Mouse (Mus musculus) stomach, postnatal 0 days (tissue): ENCODE results near the gene 5730455P16Rik. TPM values are rescaled to one million over a fixed set of nuclear protein-coding genes. Genes with fewer than 3 reads are reported as not detected.

Source experiments
- ATAC-seq: fragments of 200-750 bp; cut with Nextera tagmentation; 2 replicates; pipeline ENCODE4 v1.8.0; 2017; ENCODE audit not compliant: low FRiP score, low TSS enrichment
- DNase-seq: peaks from one replicate; pipeline ENCODE4 v3.0.0-alpha.2; 2016; ENCODE audit warnings: low spot score
- H3K27ac ChIP-seq: fragments of 300-500 bp; sonication (generic); replicated peaks from 2 replicates; pipeline ENCODE4 v1.5.1; 2014; ENCODE audit warnings: mild to moderate bottlenecking, control low read depth
- H3K27me3 ChIP-seq: fragments of 300-500 bp; sonication (generic); 2 replicates; pipeline ENCODE4 v1.6.1; 2014; ENCODE audit warnings: low read length; ENCODE audit not compliant: control insufficient read depth, insufficient read depth
- H3K36me3 ChIP-seq: fragments of 300-500 bp; sonication (generic); 2 replicates; pipeline ENCODE4 v1.6.1; 2014; ENCODE audit warnings: low read length, mixed read lengths; ENCODE audit not compliant: control insufficient read depth, insufficient read depth
- H3K4me1 ChIP-seq: fragments of 300-500 bp; sonication (generic); replicated peaks from 2 replicates; pipeline ENCODE4 v1.6.1; 2014; ENCODE audit warnings: antibody characterized with exemption; ENCODE audit not compliant: control insufficient read depth, insufficient read depth
- H3K4me2 ChIP-seq: fragments of 300-500 bp; sonication (generic); replicated peaks from 2 replicates; pipeline ENCODE4 v1.6.1; 2014; ENCODE audit warnings: low read depth, mild to moderate bottlenecking, control low read depth, moderate library complexity
- H3K4me3 ChIP-seq: fragments of 300-500 bp; sonication (generic); 2 replicates; pipeline ENCODE4 v1.5.1; 2014; ENCODE audit warnings: low read depth, low read length, control low read depth
- H3K9ac ChIP-seq: fragments of 300-500 bp; sonication (generic); 2 replicates; pipeline ENCODE4 v1.6.1; 2014; ENCODE audit warnings: mild to moderate bottlenecking, low read length, control low read depth, mixed read lengths
- H3K9me3 ChIP-seq: fragments of 300-500 bp; sonication (generic); 2 replicates; pipeline ENCODE4 v1.6.1; 2016; ENCODE audit warnings: low read length; ENCODE audit not compliant: control insufficient read depth
- CTCF ChIP-seq: IDR thresholded peaks from 2 replicates; pipeline ENCODE4 v1.5.1; 2016; ENCODE audit warnings: antibody characterized with exemption, low read depth, mild to moderate bottlenecking, moderate library complexity
- EP300 ChIP-seq: optimal IDR thresholded peaks from 2 replicates; pipeline ENCODE3; 2016; ENCODE audit warnings: antibody characterized with exemption
- WGBS: fragments of 180-500 bp; shearing (Covaris S2); extraction: QIAGEN DNeasy Blood & Tissue Kit; methylation state at CpG from one replicate; pipeline ENCODE4 v1.1.7; 2014; 5-methylcytosine and 5-hydroxymethylcytosine counted together
- polyA plus RNA-seq: library from polyadenylated mRNA; unstranded; fragments of >200 nt; fragmentation: Nextera tagmentation; extraction: Ambion mirVana; gene quantifications from 2 replicates; pipeline ENCODE4 v1.2.1, GENCODE M21; 2015

5730455P16Rik gene
- polyA plus RNA-seq, 1 experiment from 2014 or later: 12.0 TPM

DNA sequence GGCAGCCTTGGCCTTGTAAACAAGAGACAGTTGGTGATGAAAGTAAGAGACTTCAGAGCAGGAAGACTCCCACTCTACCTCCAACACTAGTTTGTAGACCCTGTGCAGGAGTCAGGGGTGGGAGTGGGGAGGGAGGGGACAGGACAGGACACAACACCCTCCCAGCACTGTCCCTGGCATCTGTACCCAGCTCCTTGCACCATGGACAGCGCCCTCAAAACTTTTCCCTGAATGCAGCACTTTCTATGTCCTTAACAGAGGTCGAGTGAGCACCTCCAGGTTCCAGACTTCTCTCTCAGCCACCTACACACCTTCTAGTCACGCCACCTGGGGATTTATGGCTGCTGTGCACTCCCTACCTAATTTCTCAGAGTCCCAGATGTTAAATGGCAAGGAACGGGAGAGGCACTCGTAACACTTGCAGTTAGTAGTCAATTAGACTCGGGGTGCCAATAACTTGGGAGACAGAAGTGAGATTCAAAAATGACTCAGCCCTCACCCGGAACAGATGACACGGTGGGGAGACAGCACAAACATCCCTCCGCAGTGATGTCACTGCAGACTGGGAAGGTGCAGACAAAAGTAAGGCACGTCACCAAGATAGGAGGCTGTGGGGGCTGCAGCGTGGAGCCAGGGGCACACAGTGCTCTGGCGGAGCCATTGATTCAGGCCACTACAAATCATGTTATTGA, 45.0 kb downstream of the 5730455P16Rik start:
- Histone ChIP-seq H3K4me2 (no peak overlapping the region), H3K27ac (no peak overlapping the region), H3K4me3 (no peak overlapping the region), H3K27me3 (no peaks in the 10 kb centered on the region), H3K36me3 (no peaks in the 10 kb centered on the region), H3K9ac (no peak overlapping the region), H3K9me3 (no peaks in the 10 kb centered on the region), H3K4me1 (no peaks in the 10 kb centered on the region)
- ATAC-seq (no peak), DNase-seq (no peak)
- WGBS: 63% methylated on average over 12 of the region's 12 CpGs
- TF ChIP-seq CTCF (no peak), EP300 (no peak)

DNA sequence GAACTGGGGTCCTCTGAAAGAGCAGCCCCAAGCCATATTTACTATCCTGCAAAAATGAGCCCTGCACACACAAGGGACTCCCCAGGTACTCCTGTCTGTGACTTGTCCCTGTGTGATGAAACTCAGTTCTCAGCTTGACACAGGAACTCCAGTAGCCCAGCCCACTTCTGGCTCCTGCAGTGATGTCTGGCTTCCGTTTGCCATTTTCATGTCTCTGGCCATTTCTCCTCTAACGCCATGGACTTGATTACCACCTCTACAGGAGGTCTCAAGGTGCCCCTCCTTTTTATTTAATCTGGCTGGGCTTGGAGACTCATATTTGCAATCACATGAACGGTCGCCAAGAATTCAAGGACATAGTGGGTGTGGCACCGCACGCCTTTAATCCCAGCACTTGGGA, 53.2 kb downstream of the 5730455P16Rik start:
- no peak for ATAC-seq
- H3K9me3 ChIP-seq: no peaks in the 10 kb centered on the region
- no peak overlapping the region for H3K4me3 ChIP-seq
- H3K9ac ChIP-seq: no peak overlapping the region
- no peaks in the 10 kb centered on the region for H3K27me3 ChIP-seq
- H3K27ac ChIP-seq: no peak overlapping the region
- no peaks in the 10 kb centered on the region for H3K36me3 ChIP-seq
- no peaks in the 10 kb centered on the region for H3K4me1 ChIP-seq
- H3K4me2 ChIP-seq: no peak overlapping the region
- 84% methylated on average over 6 of the region's 6 CpGs for WGBS
- no peak for DNase-seq
- TF ChIP-seq CTCF: no peak
- TF ChIP-seq EP300: no peak

DNA sequence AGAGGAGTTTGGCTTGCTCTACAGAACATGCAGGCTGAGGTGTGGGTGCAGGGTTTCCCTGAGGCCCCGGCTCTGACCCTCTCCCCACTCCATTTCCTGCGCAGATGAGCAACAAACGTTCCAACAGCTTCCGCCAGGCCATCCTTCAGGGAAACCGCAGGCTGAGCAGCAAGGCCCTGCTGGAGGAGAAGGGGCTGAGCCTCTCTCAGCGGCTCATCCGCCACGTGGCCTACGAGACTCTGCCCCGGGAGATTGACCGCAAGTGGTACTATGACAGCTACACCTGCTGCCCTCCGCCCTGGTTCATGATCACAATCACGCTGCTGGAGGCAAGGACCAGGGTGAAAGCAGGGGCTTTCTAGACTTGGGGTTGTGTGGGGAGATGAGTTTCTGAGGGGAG, 54.6 kb downstream of the 5730455P16Rik start:
- no peak overlapping the region for H3K27ac ChIP-seq
- no peak for TF ChIP-seq EP300
- no peak for TF ChIP-seq CTCF
- H3K4me1 ChIP-seq: no peaks in the 10 kb centered on the region
- H3K27me3 ChIP-seq: no peaks in the 10 kb centered on the region
- no peak overlapping the region for H3K4me2 ChIP-seq
- H3K9me3 ChIP-seq: no peaks in the 10 kb centered on the region
- 49% methylated on average over 13 of the region's 13 CpGs for WGBS
- H3K9ac ChIP-seq: no peak overlapping the region
- DNase-seq (no peak), ATAC-seq (no peak)
- H3K4me3 ChIP-seq: no peak overlapping the region
- H3K36me3 ChIP-seq: no peaks in the 10 kb centered on the region

DNA sequence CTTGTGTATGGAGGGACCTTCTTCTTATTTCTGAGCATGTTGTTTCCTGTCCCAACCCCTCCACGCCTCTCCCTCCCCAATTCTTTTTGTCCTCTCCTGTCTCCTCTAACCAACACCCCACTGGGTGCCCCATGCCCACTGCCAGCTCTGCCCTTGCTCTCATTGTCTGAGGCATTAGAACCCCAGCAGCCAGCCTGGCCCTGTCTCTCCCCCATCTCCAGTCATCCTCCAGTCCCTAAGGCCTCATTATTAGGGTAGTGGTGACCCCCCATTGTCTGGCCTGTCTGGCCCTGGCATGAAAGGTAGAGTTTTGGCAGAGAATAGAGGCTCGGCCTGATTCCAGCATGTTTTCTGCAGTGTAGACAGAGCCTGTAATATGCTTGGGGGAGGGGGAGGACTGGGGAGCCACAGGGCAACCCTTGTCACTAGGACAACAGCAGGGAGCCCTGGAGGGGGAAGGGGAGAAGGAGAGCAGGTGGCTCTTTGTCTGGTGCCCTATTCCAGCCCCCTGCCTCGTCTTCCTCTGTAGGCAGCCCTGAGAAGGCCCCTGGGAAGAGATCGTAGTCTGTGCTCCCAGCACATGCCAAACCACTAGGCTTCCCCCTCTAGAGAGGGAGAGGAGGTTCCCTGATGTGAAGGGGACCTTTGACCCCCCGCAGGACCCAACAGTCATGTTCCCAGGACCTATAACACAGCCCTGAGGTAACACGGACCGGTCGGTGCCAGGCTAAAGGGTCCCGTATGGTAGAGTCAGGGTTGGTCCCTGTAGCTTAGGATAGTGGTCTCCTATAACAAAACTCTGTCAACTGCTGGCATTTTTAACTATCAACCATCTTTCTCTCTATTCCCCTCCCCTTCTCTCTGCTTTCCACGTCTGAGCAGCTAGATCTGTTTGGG, 61.8 kb downstream of the 5730455P16Rik start:
- H3K9ac ChIP-seq: no peak overlapping the region
- no peak for DNase-seq

DNA sequence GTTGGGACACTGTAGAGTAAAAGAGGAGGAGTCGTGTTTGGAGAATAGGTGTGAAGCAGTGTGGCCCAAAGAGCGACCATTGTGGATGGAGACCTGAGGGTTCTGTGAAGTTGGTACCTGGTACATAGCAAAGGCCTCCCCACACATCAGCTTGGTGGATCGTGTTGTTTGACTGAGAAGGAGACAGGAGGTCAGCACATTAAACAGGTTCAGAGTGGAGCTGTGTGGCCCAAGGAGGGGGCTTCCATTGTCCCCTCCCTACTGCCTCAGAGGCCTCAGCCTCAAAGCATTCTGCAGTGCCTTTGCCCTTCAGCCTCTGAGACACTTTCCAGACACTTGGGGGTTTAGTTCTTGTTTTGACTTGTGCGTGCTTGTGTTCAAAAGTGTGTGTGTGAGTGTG, 63.9 kb downstream of the 5730455P16Rik start:
- ATAC-seq (no peak), DNase-seq (no peak)
- Histone ChIP-seq H3K9me3 (no peaks in the 10 kb centered on the region), H3K27ac (no peak overlapping the region), H3K9ac (no peak overlapping the region), H3K4me1 (no peaks in the 10 kb centered on the region), H3K36me3 (no peaks in the 10 kb centered on the region), H3K4me2 (no peak overlapping the region), H3K4me3 (no peak overlapping the region), H3K27me3 (no peaks in the 10 kb centered on the region)
- TF ChIP-seq EP300 (no peak), CTCF (no peak)
- 77% methylated on average over 4 of the region's 4 CpGs for WGBS

More for the DNA sequence above, 61.8 kb downstream of the 5730455P16Rik start:
- ATAC-seq: no peak; the same call in 1 of the 2 replicates
- TF ChIP-seq EP300 (no peak), CTCF (no peak)
- Histone ChIP-seq H3K4me3 (no peak overlapping the region), H3K36me3 (no peaks in the 10 kb centered on the region), H3K27ac (no peak overlapping the region), H3K27me3 (no peaks in the 10 kb centered on the region), H3K9me3 (no peaks in the 10 kb centered on the region), H3K4me1 (no peaks in the 10 kb centered on the region), H3K4me2 (no peak overlapping the region)
- 62% methylated on average over 10 of the region's 10 CpGs for WGBS

DNA sequence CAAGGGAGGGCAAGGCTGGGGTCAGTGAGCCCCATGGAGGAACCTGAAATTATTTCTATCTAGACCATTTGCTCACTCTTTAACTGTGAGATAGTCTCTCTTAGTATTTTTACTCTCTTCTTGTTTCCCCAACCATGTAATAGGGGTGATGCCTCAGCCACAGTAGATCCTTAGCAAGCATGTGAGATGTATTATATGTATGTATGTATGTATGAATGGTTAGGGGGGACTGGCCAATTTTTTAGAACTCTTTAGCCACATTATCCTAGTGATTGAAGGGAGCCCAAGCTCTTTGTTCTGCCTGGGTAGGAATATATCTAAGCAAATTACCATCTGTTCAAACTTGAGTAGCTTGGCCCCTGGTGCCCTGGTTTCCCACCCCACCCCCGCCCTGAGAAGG, 64.4 kb downstream of the 5730455P16Rik start:
- Histone ChIP-seq H3K27me3 (no peaks in the 10 kb centered on the region), H3K4me3 (no peak overlapping the region), H3K4me1 (no peaks in the 10 kb centered on the region), H3K27ac (no peak overlapping the region), H3K36me3 (no peaks in the 10 kb centered on the region), H3K9ac (no peak overlapping the region), H3K4me2 (no peak overlapping the region), H3K9me3 (no peaks in the 10 kb centered on the region)
- no peak for DNase-seq
- WGBS: 71% methylated on average over 1 of the region's 1 CpGs
- TF ChIP-seq CTCF: no peak
- no peak for TF ChIP-seq EP300
- no peak for ATAC-seq
